Mouse (Mus musculus) heart, adult 8-10 months (tissue): Measurements from ENCODE around the gene Dock4. TPM values are rescaled to one million over a fixed set of nuclear protein-coding genes. Genes with fewer than 3 reads are reported as not detected.
A peak's percentile ranks its signal among the peaks of the same experiment; 100 is the strongest.

ENCODE experiments used
- DNase-seq: peaks from one replicate; pipeline ENCODE4 v3.0.0; 2022; ENCODE audit warnings: low spot score
- total RNA-seq, 4 experiments: library from RNA; stranded (reverse); gene quantifications; 2 replicates each; pipeline ENCODE4 v1.2.4; 2022

Dock4 gene
- total RNA-seq, 4 experiments from 2014 or later = 9.1 to 11.4 (median 10.9) TPM

DNA sequence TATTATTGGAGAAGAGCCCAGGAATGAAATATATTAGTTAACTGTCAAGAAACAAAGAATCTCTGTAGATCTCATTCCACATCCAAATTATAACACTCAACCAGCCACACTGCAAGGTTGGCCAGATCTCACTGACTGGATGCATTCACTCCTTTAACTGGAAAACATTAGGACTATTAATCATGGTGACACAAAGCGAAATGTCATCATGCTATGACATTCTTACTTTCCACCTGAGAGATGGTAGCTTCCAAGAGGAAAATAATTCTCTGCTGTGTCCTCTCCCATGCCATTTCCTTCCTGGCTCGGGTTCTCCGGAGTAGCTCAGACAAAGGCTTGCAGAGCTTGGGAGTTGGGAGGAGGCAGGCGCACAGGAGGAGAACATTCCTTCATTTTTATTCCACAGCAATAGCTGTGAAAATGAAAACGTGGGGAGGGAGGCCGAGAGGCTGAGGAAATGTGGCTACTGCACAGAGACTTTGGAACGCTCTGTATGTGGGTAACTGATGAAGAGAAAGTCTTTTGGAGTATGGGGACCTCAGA is 17.0 kb downstream of the Dock4 start:
- DNase-seq = no peak

DNA sequence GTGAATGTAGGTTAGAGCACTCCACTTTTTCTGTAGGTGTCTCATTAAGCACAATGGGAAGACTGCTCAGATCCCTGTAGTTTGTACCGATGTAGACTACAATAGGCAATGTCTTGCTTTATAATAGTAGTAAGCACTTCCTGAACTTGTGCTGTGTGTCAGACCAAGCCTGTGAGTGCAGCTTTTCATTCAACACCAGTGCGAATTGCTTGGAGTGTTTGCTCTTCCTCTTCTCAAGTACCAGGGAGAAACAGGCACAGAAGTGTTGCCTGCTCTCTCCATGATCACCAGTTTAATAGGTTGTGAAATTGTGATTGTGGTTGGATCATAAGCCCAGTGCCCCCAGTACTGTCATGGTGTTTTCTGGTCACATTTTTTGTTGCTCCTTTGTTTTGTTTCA is 18.1 kb downstream of the Dock4 start:
- DNase-seq = no peak

DNA sequence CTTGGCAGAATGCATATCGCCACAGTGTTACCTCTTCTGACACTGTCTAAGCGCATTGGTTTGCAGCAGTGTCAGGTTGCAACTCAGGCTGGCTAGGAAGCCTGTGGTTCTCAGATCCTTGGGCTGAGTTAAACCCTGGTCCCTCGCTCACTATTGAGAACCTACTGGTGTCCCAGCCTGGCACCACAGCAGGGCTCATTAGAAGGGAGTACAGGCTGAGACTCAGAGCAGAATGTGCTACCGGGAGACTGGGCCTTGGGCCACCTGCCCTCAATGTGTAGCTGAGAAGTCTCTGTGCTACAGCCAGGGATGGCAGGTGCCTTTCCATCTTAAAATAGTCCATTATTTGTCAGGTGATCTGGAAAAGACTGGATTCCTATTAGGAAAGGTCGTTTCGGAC is 18.5 kb downstream of the Dock4 start:
- no peak for DNase-seq

DNA sequence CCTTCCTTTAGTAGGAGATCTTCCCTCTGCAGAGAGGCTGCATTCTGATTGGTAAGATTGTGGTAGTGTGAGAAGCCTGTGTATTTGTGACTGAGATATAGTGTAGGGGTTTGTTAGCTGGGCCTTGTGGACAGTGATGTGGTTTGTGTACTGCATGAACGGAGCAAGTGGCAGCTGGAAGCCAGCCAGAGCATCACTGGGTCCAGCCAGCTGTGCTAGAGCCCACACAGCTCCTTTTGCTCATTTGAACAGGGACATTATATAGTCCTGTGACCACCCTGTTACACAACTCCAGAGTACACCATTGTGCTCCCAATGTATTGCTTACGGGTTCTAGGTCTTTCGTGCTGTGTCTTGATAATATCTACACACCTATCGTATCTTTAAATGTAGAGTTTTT is 22.5 kb downstream of the Dock4 start:
- DNase-seq = no peak

DNA sequence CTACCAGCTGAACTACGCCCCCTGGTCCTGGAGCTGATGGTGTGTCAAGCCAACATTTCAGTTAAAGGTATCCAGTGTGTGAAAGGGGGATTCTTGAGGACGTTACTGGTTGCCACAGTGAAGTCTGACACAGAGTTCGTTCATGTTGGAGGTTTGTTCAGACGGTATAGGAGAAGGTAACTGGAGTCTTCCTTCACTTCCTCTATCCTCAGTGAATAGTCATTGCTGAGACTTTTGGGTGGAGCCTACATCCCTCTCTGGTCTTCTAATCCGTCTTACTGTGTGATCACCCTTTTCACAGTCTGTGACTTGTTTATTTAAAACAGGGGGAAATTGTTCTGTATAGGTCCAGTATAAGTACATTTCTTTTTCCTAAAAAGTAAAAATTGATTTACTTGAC is 23.3 kb downstream of the Dock4 start:
- DNase-seq = no peak

DNA sequence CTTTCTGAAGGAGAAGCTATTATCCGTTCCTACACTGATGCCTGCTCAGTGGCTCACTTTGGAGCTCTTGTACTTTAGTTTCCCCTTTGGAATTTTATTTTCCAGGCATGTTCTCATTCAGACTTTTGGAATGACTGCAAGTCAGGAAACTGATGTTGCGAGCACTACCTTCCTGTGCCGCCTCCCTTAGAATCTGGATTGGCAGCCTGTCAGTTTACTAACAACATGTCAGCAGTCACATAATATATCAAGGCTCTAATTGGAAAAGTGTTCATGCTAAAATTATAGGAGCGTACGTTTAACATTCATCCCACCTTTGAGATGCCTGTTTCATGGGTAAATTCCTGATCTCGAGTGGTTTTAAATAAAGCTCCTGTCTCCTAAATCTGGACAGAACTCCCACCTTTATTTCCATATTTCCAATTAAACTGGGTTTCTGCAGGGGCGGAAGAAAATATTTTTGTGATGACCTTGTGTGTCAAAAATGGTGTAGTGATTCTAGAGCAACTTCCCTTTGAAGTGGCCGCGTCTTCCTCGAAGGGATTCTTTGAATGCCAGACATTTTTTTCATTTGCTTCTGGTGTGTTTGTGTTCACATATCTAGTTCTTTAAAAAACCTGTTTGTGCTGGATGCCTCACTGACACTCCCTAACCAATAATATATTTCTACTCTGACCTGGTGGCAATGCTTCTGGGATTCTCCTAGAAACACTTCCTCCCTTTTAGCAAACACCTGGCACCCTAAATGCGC is 26.1 kb downstream of the Dock4 start:
- peak; percentile 65 for DNase-seq

DNA sequence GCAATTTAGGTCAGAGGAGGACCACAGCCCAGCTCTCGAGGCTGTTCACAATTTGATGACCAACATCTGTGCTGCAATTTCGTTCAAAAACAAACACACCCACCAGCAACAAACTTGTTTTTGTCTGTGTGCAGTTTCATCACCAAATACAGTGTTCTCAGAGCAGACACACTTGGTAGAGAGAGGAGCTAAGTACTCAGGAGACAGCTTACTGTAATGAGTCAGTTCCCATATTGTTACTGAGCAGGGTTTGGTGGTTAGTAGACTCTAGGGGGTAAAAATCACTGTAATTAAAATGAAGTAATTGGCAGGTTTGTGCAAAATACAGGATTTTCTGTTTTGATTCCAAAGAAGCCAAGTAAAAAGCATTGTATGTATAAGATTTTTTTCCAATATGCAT is 28.0 kb downstream of the Dock4 start:
- no peak for DNase-seq

DNA sequence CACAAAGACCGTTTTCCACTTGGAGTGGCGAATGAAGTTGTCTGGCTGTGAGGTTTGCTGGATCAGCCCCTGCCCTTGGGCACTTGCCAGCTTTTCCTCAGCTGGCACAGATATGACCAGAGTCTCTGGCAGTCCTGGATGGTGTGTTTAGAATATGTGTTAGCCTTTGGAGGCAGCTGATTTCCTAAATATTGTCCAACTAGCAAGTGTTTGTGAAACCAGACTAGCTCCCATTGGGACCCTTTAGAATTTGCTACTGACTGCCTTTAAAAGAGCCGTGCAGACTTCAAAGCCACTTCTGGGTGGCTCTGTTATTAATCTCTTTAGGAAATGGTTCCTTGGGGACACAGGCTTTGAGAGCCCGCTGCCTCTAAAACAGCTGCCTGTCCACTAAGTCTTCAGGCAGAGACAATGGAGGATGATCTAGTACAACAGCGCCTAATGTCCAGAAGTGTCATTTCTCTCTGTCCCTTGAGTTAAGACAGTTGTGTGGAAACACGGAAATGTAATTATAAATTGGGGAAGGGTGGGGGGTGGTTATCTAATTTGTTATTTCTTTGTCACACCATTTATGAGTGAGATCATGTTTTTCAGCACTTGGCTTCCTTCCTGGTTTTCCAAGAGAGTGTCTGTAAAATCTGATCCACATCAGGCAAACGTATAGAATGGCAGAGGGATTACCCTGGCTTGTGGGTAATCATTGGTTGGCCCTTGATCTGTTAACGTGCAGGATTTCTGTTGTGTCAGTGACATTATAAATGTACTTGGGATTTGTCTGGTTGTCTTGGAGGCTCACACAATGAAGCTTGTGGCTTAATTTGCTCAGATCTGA is 32.1 kb downstream of the Dock4 start:
- DNase-seq = no peak

DNA sequence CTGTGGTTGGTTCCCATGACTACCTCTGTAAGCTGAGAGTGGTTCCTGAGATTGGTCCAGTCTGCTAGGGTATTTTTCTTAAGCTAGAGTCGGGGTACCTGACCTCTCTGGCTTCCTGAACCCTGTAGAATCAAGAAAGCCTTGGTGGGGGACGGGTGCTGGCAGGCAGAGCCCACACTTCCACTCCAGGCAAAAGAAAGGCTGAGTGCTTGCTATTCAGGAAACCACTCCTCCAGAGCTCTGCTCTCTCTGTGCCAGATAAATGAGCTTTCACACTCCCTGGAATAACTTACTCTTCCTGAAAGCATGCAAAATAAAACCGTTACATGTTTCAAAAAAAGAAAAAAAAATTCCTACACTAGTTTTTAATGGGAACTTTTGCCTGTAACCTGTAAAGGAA is 38.5 kb downstream of the Dock4 start:
- peak; percentile 34 for DNase-seq

DNA sequence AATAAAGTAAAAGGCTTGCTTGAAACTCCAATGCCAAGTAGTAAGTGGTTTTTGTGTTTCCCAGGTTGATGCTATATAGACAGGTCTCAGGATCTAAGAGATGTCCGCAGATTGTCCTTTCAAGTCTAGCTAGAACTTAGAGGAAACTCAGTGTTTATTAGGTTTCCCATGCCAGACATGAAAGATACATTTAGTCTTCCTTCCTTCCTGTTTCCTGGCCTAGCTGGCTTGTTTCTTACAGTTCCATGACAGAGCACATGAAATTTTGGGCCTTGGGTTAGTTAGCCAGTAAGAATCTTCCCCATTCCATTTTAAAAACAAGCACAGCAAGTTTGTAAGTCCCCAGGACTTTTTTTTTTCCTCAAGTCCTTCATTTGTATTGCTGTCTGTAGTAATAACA is 39.5 kb downstream of the Dock4 start:
- no peak for DNase-seq

DNA sequence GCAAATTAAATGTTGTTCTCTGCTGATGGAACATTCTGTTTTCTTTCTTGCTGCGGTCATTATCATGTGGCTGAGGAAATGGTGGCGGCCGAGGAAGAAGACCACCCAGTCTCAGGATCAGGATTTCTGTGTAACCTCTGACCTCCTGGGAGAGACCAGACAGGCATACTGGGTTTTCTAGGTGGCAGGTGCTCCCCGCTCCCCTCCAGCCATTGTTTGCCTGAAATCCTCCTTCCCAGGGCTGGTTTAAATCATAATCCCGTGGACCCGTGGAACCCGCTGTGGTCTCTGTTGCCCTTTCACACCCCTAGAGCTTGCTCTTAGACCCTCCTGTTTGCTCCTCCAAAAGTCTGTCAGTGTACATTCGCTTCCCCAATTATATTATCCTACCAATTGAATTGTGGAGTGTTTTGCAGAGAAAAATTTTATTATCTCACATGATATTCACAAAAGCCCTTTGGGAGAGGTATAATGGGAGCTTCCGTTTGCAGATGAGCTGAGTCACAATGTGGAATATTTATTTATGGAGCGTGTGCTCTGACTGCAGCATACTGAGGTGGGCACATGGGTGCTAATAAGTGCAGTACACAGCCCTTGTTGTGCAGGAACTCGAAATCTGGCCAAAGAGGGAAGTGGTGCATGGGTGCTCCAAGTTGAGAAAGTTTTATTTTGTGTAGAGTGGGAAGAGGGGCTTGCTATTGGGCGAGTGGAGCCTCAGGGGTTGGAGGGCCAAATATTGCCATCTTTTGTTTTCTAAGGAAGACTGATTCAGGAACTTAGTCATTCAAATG is 40.5 kb downstream of the Dock4 start:
- DNase-seq = no peak

DNA sequence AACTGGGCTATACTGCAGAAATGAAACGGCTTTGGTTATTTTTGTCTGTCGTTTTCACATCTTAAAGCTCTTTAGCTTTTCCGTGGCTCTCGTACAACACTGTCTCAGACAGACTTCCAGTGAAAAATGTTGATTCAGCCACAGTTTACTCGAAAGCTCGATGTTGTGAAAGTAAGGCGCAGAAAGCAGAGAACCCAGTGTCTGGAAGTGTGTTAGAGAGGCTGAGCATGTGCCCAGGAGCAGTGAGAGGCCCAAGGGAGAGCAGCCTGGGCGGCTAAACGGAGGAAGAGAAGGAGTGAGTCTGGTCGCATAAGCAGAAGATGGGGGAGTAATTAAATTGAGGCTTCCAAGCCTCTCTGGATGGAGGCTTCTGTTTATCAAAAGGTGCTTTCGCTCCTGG is 50.6 kb downstream of the Dock4 start:
- no peak for DNase-seq

DNA sequence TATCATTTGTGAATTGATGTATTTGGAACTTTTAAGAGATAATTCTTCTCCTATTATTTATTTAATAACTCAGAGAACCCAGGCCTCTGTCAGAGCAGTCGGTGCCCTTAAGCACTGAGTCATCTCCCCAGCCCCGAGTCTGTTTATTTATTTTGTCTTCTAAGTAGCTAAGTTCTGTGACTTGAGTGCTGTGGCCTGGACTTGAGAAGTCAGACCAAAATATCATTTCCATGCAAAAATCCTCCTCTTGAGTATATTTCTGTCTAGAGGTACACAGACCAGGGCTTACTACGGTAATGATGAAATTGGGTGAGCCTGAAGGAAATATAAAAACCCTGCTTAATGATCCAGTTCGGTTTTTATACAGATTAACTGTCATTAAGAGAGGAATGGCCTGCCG is 52.1 kb downstream of the Dock4 start:
- DNase-seq = no peak

DNA sequence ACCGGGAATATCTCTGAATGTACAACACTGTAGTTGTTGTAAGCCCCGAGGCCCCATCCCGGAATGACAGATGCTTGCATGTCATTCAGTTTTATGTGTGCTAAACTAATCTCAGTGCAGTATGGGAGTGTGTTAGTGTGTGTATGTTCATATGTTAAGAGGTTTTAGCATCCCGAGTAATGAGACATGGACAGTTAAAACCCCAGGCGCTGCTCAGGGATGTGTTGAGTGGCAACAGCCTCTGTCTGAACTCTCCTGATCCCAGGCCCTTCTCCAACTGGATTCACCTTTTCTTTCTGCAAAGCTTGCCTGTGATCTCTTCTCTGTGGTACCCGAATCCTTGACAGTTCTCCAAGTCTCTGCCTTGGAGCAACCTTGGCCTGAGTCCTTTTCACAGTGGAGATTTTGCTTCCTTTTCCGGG is 52.5 kb downstream of the Dock4 start:
- DNase-seq = no peak

DNA sequence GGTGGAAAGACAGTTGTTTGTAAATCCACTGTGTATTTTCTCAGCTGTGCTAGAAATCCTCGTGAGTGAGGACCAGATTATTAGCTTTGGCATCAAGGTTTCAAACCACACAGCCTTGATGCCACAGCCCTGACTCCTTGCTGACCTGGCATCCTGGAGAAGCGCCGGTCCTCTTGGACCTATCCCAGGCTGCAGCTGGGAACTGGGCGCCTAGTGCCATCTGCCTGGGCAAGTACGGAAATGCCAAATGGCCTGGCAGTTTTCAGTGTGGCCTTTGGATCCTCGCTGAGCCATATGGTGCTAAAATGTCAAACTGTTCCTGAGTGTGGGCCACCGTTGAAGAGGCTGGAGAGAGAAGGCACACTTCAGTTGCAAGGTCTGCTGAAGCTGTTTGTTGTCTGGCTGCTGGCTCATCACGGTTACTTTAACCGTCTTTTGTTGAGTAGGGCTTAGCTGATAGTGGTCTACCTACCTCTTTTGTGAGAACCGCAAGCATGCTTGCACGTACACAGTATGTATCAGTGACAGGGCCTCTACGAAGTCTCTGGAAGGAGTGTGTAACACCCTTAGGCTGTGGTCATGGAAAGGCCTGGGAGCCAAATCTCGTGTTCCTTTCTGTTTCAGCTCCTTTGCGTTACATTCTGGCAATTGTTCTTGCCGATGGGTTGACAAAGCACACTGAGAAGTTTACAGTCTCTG is 53.3 kb downstream of the Dock4 start:
- peak; percentile 50 for DNase-seq

DNA sequence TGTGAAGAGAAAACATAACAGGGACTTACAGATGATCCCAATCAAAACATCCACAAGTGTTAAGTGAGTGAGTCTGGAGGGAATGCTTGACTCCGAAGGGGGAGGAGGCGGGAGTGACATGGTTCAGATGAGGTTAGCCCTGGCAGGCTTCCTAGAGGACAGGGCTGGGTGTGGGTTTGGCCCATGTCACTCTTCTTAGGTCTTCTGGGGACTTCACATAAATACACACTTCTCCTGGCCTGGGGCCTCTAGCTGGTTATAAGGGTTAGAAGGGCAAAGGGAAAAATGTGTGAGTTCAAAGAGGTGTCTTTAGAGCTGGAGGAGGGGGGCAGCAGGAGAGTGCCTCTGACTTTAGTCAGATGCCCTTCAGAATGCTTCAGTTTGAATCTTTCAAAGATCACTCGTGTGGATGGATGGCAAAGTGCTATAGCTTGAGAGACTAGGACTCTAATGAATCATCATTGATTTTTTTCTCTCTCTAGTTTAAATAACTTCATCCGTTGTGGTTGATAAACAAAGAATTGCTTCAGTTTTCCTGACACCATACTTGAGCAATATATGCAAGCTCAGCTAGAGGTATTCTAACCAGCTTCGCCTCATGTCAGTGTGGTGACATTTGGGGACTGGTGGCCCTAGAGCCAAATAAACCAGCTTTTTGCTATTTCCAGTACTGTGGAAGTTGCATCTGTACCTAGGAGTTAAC is 54.0 kb downstream of the Dock4 start:
- DNase-seq = peak; percentile 69

DNA sequence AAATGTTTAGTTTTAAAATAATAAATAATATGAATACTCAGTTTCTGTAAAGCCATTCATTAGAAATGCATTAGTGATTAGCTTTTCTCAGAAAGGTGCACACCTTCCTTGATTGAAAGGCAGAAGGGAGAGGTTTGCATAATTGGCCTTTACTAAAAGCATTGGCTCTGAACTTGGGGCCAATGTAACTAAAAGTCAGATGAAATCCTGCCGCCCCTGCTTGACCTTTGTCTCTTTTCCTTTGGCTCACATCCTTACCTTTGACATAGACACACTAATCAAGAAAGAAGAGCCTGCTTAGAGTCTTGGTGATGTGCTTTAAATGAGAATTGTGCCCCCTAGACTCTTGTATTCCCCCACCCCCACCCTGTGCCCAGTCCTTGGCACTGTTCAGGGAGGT is 55.4 kb downstream of the Dock4 start:
- no peak for DNase-seq

DNA sequence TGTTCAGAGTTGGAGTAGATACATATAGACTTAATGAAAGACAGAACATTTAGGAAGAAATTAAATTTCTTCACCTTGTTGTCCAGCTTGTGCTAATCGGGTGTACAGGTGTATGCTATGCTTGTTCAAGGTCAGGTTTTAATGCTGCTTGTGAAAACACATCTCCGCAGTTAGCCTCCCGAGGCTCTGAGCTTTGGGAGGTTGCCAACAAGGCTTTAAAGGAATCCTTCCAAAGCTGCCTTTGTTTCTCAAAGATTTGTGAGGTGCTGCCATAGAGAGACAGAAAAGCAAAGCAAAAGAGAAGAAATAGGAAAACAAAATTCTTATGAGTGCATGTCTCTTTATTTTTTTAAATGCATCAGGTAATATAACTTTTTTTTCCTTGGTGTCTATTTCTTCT is 57.8 kb downstream of the Dock4 start:
- DNase-seq = no peak

DNA sequence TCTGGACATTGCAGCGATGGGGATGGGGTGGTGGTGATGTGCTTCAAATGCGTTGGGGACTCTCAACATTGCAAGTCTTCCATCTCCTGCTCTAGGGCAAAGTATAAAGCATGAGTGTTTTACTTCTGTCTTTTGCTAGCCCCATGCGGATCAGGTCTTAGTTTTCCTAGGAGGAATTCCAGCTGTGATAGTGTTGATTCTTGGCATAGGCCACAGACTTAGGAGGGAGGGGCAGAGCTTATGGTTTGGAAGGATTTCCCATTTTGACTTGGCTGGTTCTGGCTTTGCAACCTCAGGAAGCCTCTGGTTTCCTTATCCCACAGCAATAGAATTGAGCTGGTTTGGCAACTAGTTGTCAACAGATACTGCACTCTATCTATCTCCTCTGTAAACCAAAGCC is 58.9 kb downstream of the Dock4 start:
- DNase-seq = peak; percentile 60

DNA sequence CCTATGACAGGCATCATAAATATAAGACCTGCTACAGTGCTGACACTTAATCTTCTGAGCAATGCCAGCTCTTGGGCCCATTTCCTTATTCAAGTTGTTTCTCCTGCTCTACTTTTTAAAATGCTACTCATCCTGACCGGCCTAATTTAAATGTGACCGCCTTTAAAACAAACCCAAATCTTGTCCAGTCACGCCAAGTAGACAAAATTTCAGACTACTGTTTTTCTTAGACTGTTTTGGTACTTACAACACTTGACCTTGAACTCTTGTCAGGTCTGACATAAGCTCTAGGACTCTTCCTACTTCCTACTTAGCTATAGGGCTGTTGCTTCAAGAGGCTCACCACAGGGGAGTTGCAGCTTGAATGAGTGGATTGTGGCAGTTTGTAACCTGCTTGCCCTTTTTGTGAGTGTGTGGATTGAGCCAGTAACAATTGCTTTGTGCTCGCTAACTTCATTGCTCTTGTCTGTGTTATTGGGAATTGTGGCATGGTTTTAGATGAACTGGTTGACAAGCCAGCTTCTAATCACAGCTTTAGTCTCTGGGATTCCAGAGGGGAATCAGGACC is 62.2 kb downstream of the Dock4 start:
- no peak for DNase-seq
